Mouse (Mus musculus): Measurements from ENCODE around the gene Dgkz.

Dgkz gene

DNA sequence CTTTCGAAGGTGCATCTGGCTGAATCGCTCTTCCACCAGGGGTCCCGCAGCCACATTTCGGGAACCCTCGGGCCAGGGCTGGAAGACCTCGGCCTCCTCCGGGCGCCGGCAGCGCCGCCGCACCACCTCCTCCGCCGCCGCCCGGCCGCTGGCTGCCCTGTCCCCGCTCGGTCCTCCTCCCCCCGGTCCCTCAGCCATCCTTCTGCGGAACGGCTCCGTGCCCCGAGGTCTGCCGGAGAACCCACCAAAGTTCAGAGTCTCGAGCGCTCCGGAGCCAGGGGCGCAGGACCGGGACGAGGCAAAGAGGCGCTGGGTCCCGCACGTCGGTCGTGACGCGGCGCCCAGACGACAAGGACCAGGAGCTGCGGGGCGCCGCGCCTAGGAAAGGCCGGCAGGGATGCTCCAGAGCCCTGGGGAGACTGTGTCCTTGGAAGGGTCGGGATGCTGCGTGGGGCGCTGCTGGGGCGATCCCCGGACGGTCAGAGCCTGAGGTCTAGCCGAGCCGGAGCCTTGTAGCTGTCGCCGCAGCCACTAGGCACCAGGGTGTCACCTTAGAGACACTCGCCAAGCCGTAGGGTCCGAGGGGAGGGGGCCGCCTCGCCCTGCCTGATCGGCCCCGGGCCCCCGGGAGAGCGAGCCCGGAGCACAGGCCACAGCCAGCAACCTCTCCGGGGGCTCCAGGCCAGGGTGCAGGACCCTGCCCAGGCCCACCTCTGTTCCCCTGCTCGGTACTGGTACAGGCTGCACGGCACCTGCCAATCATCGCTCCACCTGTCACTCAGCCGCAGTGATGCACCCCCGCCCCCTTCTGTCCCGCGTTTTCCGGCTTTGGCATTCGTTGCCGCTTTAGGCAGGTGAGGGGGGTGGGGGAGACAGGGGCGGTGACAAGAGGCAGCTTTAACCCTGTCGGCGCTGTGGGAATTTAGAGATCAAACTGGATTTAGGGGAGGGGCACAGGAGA is at the start of gene Dgkz:
Dgkz (minus strand) TSS at position 284 of the 961 bp plus-strand sequence.
- DNase-seq (ENCODE audit: low spot score) = no peak

DNA sequence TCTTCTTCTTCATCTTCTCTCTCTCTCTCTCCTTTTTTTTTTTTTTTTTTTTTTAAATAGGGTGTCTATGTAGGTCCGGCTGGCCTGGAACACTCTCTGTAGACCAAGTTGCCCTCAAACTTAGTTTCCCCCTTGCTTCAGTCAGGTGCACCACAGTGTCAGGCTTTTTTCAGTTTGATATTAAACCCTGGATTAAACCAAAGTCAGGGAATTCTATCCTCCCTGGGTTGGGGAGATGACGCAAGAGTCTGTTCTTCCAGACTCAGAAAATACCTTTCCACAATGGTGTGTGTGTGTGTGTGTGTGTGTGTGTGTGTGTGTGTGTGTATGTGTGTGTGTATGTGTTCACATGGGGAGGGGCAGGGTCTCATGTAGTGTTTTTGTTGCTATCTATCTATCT is 49.5 kb upstream of the Dgkz start:
- DNase-seq (ENCODE audit: low spot score) = no peak

DNA sequence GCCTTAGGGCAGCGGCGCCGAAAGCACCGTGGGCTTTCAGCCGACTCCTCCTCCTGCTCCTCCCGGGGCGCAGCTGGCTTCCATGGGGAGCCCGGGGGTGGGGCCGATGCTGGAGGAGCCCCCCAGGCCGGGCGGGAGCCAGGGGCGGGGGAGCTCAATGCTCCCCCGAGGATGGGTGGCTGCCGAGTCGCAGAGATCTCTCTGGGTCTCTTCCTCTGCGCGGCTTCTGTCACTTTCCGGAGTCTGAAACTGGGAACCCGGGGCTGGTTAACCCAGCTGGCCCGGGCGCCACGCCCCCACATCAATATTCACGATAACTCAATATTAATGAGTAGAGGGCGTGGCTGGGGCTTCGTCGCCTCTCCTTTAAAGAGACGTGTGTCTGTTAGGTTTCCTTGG is 48.6 kb upstream of the Dgkz start, which contains the start of gene Creb3l1:
Creb3l1 (minus strand) TSS at position 229 of the 399 bp plus-strand sequence.
- peak; percentile 89 for DNase-seq (ENCODE audit: low spot score)

DNA sequence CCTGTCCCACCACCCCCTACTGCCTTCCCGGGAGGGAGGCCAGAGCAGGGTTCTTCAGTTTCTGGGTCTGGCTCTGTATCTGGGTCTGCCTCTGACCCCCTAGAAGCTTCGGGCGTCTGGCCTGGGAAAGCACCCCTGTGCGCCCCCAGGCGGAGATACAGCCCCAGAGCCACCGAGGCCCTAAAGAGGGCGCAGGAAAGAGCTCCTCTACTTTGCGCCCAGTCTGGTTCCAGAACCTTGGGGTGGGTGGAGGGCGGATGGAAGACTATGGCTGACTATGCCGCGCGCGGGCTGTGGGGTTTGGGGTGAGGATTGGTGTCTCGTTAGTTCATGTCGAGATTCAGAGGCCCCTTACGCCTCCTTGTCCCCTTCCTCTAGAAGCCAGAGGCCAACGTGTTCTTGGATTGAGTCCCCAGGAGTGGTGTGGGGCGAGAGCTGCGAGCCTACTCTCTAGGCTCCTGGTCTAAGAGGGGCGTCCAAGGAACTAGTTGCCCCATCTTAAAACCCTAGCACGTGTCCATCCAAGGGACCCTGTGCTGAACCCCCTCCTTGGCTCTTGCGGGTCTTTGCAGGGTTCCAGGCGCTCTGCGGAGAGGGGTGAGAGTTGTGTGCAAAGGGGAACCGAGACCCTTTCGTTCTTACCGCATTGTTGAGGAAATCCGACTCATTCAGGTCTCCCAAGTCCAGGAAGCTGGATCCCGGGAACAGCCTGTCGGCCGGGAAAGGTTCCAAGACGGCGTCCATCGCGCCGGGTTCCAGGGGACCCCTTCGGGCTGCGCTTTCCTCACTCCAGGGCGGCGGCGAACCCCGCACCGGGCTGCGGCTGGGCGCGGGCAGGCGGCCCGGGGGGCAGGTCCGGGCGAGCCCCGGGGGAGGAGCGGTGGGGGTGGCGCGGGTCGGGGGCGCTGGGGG is 48.0 kb upstream of the Dgkz start:
- peak; percentile 50 for DNase-seq (ENCODE audit: low spot score)

DNA sequence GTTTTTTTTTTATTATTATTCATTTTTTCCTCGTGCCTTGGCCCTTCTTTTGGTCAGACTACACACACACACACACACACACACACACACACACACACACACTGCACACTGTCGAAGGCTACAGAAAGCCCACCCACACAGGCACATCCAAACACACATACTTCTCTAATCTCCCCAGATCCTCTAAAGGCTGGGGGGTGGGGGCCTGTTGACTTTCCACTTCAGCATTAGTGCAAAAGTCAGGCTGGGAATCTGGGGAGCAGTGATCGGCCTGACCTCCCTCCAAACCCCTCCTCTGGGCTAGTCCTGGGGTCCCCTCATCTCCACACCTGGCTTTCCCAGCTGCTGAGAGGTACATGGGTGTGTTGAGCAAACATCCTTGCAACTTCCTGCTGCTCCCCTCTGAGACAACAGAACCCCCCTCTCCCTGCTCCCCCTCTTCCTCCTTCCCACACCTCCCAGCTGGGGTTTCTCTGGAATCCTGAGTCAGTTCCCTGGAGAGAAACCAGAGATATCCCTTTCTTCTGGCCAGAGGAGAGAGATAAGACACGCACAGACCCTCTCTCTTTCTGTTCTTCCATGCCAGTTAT is 45.1 kb upstream of the Dgkz start:
- DNase-seq (ENCODE audit: low spot score) = no peak

DNA sequence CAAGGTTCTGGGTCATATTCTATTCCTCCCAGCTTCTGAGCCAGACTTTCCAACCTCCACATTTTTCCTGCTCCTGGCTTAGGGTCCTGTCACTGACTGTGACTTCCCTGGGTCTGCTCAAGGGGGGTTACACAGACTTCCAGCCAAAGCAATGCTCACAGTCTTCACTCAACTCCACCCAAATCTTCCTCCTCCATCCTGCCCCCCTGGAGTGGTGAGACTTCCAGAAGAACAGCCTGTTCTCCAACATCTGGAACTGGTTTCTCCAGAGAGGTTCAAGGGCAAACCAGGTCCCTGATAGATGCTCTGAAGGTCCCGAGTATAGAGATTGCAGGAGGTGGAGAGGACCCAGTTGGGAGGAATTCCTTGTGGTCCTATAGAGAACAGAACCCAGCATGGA is 41.8 kb upstream of the Dgkz start:
- DNase-seq (ENCODE audit: low spot score) = no peak

DNA sequence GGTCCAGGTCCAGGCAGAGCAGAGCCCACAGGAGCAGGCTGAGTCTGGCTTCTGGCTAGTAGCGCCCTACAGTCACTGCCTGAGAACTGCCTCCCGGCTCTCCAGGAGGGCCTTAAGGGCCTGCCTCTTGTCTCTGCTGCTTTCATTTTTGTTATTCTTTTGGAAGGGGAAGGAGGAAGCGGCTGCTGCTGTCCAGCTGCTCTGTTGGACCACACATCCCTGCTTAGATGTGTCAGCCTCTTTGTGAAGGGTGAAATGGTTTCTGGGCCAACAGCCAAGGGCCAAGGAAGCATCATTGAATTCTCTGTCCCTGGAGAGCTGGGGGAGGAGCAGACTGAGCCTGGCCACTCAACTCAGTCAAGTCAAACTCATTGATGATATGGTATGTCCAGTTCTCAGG is 41.3 kb upstream of the Dgkz start:
- DNase-seq (ENCODE audit: low spot score) = no peak

DNA sequence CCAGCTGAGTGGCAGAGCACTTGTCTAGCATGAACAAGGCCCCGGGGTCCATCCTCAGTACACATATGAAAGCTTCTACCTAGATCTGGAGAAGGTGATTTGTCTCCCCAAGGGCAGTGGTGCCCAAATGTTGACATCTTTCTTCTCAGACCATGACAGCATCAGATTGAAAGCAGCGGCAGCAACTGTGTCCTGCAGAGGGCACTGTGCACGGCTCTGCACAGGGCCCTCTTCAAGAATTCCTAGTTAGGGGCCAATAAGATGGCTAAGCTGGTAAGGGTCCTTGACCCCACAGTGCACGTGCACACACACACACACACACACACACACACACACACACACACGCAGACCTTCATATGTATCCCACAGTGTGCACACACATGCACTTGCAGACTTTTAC is 39.2 kb upstream of the Dgkz start:
- no peak for DNase-seq (ENCODE audit: low spot score)

DNA sequence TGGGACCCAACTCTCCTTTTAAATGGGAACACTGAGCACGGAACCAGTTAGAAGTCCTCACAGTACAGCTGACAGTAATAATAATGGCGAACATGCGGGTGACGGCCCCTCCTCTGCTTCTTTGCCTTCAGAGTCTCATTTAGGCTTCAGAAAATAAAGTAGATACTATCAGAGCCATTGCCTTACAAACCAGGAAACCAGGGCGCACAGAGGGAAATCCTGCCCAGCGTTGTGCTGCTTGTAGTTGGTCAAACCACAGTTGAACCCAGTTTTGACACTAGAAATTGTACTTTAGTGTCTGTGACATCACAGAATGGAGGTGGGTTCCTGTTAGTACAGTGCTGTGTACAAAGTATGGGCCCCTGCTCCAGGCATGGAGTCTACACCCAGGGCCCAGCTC is 38.6 kb upstream of the Dgkz start:
- DNase-seq (ENCODE audit: low spot score) = no peak

DNA sequence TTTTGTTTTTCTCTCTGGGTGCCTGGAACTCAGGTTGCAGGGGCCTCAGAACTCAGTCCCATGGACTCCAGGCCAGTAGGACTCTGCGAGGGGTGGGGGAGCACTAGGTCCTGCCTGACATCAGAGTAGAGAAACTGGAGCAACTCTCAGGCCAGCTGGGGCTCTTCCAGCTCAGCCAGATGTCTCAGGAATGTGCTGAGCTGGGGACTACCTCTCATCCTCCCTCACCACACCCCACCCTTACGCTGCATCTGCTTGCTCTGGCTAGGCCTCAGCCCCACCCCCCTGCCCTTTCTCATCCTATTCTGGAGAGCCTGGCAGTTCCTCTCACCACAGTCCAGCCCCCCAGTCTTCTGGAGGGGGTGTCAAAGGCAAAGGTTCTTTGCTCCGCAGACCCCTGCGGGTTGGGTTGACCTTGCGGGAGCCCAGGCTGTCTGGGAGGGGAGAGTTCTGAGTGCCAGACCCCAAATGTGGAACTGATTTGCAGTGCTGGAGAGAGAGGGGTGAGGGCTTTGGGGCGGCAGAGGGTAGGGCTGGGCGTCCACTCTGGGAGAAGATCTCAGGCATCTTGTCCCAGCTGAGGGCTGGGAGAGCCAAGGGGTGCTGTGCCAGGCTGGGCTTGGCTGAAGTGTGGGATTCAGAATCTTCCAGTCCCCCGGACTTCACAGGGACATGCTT is 37.2 kb upstream of the Dgkz start:
- DNase-seq (ENCODE audit: low spot score) = peak; percentile 71

DNA sequence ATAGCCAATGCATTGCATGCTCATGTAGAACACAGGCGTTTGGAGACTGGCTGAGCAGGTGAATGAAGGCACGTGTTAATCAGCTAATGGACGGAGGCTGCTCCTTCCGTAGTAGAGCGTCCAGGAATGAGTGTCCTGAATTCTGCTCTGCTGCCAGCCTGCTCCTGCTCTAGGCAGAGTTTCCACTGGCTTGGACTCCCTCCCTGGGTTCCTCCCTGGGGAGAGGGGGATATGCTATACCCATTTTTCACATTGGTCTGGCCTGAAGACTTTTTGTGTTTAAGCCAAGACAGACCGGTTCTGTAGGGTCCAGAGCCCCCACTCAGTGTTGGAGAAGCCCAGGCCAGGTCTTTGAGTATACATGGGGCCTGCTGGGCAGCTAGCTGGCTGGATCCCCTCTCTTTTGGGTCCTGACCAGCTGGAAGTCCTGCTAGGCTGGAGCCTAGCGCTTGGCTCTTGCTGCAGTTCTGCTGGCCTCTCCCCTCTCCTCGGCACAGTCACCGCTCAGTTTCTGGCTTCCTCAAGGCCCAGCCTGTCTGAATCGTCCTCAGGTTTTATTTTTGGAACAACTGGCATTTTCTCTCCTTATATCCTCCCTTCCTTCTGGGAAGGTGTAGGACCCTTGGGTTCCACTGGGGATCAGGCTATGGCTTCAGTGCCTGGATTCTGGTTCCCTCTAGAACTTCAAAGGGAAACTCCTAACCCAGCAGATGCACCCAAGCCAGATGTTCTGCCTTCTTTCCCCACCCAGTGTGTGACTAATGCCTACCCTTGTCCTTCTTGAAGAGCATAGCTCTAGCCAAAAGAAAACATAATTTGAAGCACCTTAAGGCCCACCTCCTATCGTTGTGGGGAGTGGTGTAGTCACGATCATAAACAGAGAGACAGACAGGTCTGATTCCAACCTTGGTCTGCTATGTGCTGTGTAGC is 36.0 kb upstream of the Dgkz start:
- no peak for DNase-seq (ENCODE audit: low spot score)

DNA sequence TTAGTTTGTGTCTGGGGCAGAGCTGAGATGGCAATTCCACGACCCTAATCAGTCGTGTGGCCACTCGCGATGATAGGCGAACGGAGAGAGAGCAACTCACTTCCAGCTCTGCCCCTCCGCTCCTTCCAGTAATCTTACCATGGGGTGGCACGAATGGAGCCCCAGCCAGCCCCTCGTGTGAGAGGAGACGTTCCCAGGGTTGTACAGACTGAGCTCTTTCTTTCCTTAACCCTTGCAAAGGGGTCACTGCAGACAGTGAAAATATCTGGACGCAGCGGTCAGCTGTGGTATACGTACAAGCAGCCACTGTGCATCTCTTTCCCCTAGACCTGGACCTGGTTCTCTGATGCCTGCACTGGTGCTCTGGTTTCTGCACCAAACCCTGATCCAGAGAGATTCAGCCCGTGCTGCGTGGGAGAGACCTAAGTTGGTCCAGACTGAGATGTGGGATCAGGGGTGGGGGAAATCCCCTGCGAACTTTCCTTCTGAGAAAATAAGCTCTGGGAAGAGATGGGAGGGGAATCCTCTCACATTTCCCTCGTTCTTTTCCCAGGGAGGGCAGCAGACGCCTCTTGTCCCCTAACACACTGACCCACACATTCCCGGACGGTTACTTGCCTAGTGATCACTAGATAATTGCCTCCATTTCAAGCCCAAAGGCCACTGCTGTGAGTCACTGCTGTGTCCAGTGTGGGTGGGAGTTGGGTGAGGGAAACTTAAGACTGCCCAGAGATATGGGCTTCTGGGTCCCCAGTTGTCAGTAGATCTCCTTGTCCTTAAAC is 33.1 kb upstream of the Dgkz start:
- no peak for DNase-seq (ENCODE audit: low spot score)

DNA sequence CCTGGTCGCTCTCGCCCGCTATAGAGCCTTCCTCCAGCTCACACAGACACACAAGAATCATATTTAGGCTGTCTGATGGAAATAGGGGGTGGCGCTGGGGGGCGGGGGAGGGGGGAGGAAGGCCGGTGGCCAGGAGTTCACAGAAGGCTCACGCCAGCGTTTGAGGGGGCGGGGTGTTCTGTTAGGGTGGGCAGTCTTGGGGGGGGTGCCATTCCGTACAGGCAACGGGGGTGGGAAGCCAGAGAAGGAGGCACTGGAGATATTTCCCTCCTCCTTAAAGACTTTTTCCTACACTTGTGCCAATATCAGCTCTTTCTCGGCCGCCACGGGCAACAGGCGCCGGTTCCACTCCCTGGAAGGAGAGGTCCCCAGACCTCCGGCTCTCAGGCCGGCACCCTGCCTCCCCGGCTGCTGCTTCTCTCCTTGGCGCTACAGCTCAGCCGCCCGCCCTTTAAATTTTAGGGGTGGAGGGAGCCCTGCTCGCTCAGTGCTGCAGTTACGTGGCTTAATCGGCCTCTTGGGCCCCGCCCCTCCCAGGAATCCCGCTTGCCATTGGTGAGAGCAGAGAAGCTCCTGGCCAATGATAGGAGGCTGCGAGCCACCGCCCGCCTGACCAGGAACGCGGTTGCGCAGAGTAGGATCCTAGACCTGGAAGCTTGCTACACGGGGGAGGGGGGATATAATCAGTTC is 32.4 kb upstream of the Dgkz start:
- DNase-seq (ENCODE audit: low spot score) = peak; percentile 99

DNA sequence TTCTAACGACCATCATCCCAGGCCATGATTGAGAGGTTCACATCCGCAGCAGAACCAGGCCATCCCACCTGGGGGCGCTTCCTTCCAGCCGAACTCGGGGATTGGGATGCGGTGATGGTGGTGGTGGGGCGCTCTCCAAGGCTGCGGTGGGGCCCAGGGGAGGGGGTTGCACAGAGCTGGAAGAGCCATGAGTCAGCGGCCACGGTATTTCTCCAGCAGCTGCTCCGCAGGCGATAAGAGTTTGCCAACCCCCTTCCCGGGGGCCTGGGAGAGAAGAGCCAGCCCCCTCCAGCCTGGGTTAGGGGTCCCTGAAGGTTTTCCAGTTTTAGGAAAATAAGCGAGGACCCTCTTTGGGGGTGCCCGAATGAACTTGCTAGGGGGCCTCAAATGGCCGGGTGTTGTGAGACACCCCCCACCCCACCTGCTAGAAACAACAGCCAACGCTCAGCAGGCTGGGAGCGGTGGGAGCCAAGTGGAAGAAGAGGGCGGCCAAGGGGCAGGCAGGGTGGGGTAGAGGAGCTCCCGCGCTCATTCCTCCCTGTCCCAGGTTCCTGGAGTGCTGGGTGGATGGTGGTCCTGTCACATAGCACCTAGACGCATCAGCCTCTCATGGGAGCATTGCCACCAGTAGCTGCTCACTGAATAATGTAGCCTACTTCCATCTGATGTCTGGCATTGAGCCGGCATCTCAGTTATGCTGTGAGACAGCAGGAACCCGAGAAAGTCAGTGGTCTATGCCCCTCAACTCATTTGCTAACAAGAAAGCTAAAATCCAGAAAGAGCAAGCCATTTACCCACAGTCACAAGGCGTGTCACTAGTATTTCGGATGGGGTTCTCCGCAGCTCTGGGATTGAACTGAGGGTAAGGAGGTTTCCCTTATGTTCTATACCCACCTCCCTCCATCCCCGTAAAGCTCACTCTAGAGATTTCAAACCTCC is 31.6 kb upstream of the Dgkz start:
- DNase-seq (ENCODE audit: low spot score) = peak; percentile 76

DNA sequence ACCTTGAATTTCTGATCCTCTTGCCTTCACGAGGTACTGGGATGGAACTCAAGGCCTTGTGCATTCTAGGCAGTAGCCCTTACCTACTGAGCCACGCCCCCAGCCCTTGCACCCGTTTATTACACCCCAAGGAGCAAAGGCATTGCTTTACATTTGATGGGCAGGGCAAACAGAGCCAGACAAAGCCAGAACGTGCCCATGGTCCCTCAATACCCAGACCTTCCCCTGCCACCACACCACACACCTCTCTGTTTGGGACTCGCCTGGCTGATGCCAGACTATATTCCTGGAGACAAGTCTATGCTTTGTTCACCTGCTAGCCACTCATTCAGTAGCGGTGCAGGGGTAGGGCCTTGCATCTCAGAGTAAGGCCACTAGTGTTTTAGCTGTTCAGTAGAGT is 30.8 kb upstream of the Dgkz start:
- no peak for DNase-seq (ENCODE audit: low spot score)

DNA sequence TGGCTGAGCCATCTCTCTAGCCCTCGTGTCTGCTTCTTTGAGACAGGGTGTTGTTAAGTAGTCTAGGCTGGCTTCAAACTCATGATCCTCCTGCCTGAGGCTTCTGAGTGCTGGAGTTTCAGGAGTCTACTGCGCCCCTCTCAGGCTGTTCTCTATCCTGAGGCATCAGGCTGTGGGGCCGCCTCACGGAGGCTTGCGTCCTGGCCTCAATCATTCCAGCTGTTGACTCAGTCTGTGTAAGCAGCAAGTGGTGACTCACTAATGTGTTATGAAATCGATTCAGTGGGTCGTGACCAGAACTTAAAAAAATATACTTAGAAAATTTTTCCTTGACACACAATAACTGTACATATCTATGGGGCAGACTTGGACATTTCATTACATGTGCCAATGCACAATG is 29.0 kb upstream of the Dgkz start:
- DNase-seq (ENCODE audit: low spot score) = no peak

DNA sequence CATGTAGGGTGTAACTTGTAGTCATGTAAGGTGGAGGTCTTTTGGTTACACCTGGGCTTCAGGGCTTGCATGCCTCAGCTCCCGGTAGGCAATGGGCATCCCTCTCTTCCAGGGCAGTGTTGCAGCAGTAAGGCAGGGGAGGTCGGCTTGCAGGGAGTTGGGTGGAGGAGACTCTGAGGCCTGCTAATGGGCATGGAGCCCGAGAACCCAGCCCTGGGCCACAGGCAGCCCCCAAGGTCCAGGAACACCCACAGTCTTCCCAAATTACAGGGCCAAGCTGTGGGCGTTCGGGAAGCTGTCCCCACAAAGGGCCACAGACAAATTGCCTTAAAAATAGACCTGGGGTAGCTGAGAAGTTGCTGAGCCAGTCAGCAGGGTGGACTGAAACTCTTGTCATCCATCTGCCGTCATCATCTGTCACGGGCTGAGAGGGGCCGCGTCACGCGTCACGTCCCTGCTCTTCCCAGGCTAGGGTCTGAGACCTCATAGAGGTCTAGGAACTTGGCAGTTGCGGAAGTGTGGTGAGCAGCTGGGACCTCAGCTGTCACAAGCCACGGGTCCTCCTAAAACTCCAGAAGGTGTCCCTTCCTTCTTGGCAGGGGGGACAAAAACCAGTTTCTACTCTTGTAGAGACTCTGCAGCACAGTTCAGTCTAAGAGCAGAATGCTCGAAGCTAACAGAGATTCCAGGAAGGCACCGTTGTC is 22.4 kb upstream of the Dgkz start:
- no peak for DNase-seq (ENCODE audit: low spot score)

DNA sequence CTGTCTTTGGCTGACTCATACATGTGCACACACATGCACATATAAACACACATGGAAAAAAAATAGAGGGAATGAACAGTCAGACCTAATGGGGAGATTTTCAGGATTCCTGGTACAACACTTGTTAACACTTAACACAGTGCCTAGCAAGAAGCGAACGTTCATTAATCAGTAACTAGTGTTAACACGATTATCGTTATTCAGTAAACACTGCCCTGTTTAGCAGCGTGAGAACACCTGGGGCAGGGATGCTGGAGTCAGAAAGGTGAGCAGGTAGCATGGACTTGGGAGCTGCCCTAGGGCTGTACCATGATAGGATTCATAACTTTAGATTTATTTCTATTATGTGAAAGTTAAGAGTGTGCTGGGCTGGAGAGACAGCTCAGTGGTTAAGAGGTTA is 20.3 kb upstream of the Dgkz start:
- no peak for DNase-seq (ENCODE audit: low spot score)
